Comparison of ENCODE assay signal across 24 mouse cellular contexts in genomic region chr6:146269291-146269690, GRCm38 (mm10).
DNase-seq lines count a peak whose midpoint lies in the region; ATAC-seq lines count a peak whose summit lies in the region.
"Had no signal": no experiment of that assay in that cellular context is flagged by ENCODE, and none has a peak within 500 bp of the region (broad histone marks: within the 10 kb centered on the region; RNA-seq: fewer than 3 reads in every experiment).

No protein-coding gene starts in this region.

- H3K9ac ChIP-seq in stomach, embryonic 16.5 days (ENCODE audit: low read length): no peak overlapping the region
- H3K9ac ChIP-seq: forebrain, embryonic 13.5 days; heart, embryonic 13.5 days; hindbrain, embryonic 12.5 days; hindbrain, embryonic 15.5 days had no signal

- H3K36me3 ChIP-seq in heart, embryonic 10.5 days: 0 out of 2 replicates have a peak, but pooled peaks cover 3% of the 10 kb centered on the region
- no peaks in the 10 kb centered on the region for H3K36me3 ChIP-seq in stomach, embryonic 16.5 days (ENCODE audit: control insufficient read depth, insufficient read depth, low read length)
- H3K36me3 ChIP-seq: forebrain, embryonic 10.5 days; hindbrain, embryonic 12.5 days; hindbrain, embryonic 15.5 days had no signal

- intact Hi-C loops in heart, postnatal 36 days (cut with DNase I): no loop called here

- H3K27me3 ChIP-seq in heart, embryonic 10.5 days (ENCODE audit: insufficient read depth, poor library complexity, severe bottlenecking): no peaks in the 10 kb centered on the region
- no peaks in the 10 kb centered on the region for H3K27me3 ChIP-seq in stomach, embryonic 16.5 days (ENCODE audit: control insufficient read depth, insufficient read depth, low read length)
- H3K27me3 ChIP-seq: CH12.LX; forebrain, embryonic 13.5 days; heart, embryonic 13.5 days; hindbrain, embryonic 12.5 days; hindbrain, embryonic 15.5 days; Patski had no signal

- 88% methylated on average over 5 of the region's 5 CpGs for WGBS in heart, embryonic 10.5 days
- WGBS in stomach, embryonic 16.5 days: 93% methylated on average over 5 of the region's 5 CpGs

- peak; percentile 63 for DNase-seq in heart, embryonic 10.5 days (ENCODE audit: low spot score)
- no peak for DNase-seq in heart, postnatal 36 days
- DNase-seq in right cerebral cortex, postnatal 4 days: peak; percentile 1
- no peak for DNase-seq in right cerebral cortex, adult 2 months (ENCODE audit: low spot score in 2 of 2)
- no peak for DNase-seq in urinary bladder, postnatal 25 days (ENCODE audit: low spot score)
- DNase-seq: adrenal gland, postnatal 10 days; adrenal gland, postnatal 36 days; B cell, adult 2 months; cerebellum, adult 18-20 months; cerebellum, adult 9-10 months; cerebellum, postnatal 14 days; gastrocnemius, postnatal 25 days; heart, adult 18-20 months; heart, postnatal 14 days had no signal

- H3K9me3 ChIP-seq in heart, embryonic 10.5 days: no peaks in the 10 kb centered on the region
- no peaks in the 10 kb centered on the region for H3K9me3 ChIP-seq in stomach, embryonic 16.5 days (replicated peaks; ENCODE audit: control insufficient read depth, low read length)
- H3K9me3 ChIP-seq: forebrain, embryonic 10.5 days; forebrain, embryonic 13.5 days; G1E; heart, embryonic 13.5 days; hindbrain, embryonic 12.5 days; hindbrain, embryonic 15.5 days had no signal

- no peak overlapping the region for H3K27ac ChIP-seq in heart, embryonic 10.5 days
- H3K27ac ChIP-seq in stomach, embryonic 16.5 days (ENCODE audit: low read length): peak overlapping the region; percentile 67; the same call in 1 of the 2 replicates
- H3K27ac ChIP-seq: forebrain, embryonic 10.5 days; forebrain, embryonic 13.5 days; hindbrain, embryonic 12.5 days; hindbrain, embryonic 15.5 days had no signal

- peaks cover 4% of the 10 kb centered on the region for H3K4me1 ChIP-seq in heart, embryonic 10.5 days
- 0 out of 2 replicates have a peak, but pooled peaks cover 4% of the 10 kb centered on the region for H3K4me1 ChIP-seq in stomach, embryonic 16.5 days (ENCODE audit: control insufficient read depth, insufficient read depth, low read length)
- H3K4me1 ChIP-seq: forebrain, embryonic 10.5 days had no signal

- ATAC-seq in stomach, embryonic 16.5 days (ENCODE audit: insufficient read depth, low FRiP score): no peak
- ATAC-seq: forebrain, embryonic 13.5 days; forebrain, embryonic 16.5 days; Patski had no signal

- H3K4me2 ChIP-seq in stomach, embryonic 16.5 days (ENCODE audit: low read depth, low read length): no peak overlapping the region
- H3K4me2 ChIP-seq: forebrain, embryonic 13.5 days; heart, embryonic 13.5 days; hindbrain, embryonic 12.5 days; hindbrain, embryonic 15.5 days had no signal

- H3K4me3 ChIP-seq in heart, embryonic 10.5 days: no peak overlapping the region
- no peak overlapping the region for H3K4me3 ChIP-seq in stomach, embryonic 16.5 days (replicated peaks; ENCODE audit: low read length)
- H3K4me3 ChIP-seq: forebrain, embryonic 10.5 days; forebrain, embryonic 13.5 days; heart, embryonic 13.5 days; hindbrain, embryonic 12.5 days; hindbrain, embryonic 15.5 days had no signal

Comparison
In these comparisons a context has a peak if more than half of its experiments do, and no peak if none do; other contexts are left out.
1. DNase-seq: peak in heart, embryonic 10.5 days (single experiment) and right cerebral cortex, postnatal 4 days (single experiment); none in heart, postnatal 36 days (0 of 2), right cerebral cortex, adult 2 months (0 of 2) and urinary bladder, postnatal 25 days (single experiment).